Mouse (Mus musculus) CH12.LX (cell line): ENCODE measurements around the gene Mmp14. TPM values are rescaled to one million over a fixed set of nuclear protein-coding genes. Genes with fewer than 3 reads are reported as not detected.

Experiments
- DNase-seq: peaks from one replicate; pipeline ENCODE4 v3.0.0-alpha.2; 2013; ENCODE audit errors: extremely low read depth
- H3K27ac ChIP-seq: 2 replicates; pipeline ENCODE4 v1.5.1; 2012; ENCODE audit warnings: low read depth, mild to moderate bottlenecking, control low read depth, moderate library complexity; ENCODE audit not compliant: insufficient read depth
- H3K27me3 ChIP-seq: replicated peaks from 2 replicates; pipeline ENCODE3; 2012; ENCODE audit warnings: inconsistent platforms
- H3K36me3 ChIP-seq, 2 experiments: replicated peaks in 1 of 2; 2 replicates each; pipeline versions ENCODE3 to v1.6.1; 2012; ENCODE audit warnings: inconsistent platforms in 1 of 2, low read length in 1 of 2, mild to moderate bottlenecking in 1 of 2, mixed read lengths in 1 of 2, moderate library complexity in 1 of 2; ENCODE audit not compliant: control insufficient read depth in 1 of 2, insufficient read depth in 1 of 2
- H3K4me1 ChIP-seq, 2 experiments: 2 replicates each; pipeline ENCODE4 v1.6.1; 2012; ENCODE audit warnings: inconsistent platforms in 1 of 2, moderate library complexity in 1 of 2; ENCODE audit not compliant: insufficient read depth in 2 of 2, control insufficient read depth in 1 of 2
- H3K4me2 ChIP-seq: 2 replicates; pipeline ENCODE4 v1.6.1; 2012; ENCODE audit warnings: low read depth, mild to moderate bottlenecking, control low read depth; ENCODE audit not compliant: poor library complexity, insufficient read depth, severe bottlenecking
- H3K4me3 ChIP-seq, 3 experiments: fragments of 150-350 bp in 1 of 3; sonication (generic) in 1 of 3; replicated peaks in 1 of 3; 2 replicates each; pipeline versions ENCODE3 to v1.5.1; 2011 to 2012; ENCODE audit warnings: low read depth in 2 of 3, low read length in 2 of 3, mild to moderate bottlenecking in 2 of 3, moderate library complexity in 2 of 3, control low read depth in 1 of 3, improper control_type of control experiment in 1 of 3, inconsistent platforms in 1 of 3, mixed read lengths in 1 of 3; ENCODE audit not compliant: poor library complexity in 1 of 3
- H3K79me2 ChIP-seq: replicated peaks from 2 replicates; pipeline ENCODE4 v1.6.1; 2012; ENCODE audit warnings: mild to moderate bottlenecking, moderate library complexity; ENCODE audit not compliant: control insufficient read depth, poor library complexity, insufficient read depth, severe bottlenecking; ENCODE audit errors: extremely low read depth
- H3K9ac ChIP-seq: 2 replicates; pipeline ENCODE4 v1.6.1; 2012; ENCODE audit warnings: low read depth, mild to moderate bottlenecking, control low read depth, moderate library complexity; ENCODE audit not compliant: insufficient read depth
- H3K9me3 ChIP-seq: replicated peaks from 2 replicates; pipeline ENCODE3; 2012; ENCODE audit warnings: low read length, inconsistent platforms, mixed read lengths
- CHD1 ChIP-seq: IDR thresholded peaks from 2 replicates; pipeline ENCODE4 v1.6.1; 2012; ENCODE audit warnings: low read depth, low read length, improper control_type of control experiment, inconsistent platforms
- CHD2 ChIP-seq: IDR thresholded peaks from 2 replicates; pipeline ENCODE4 v1.6.1; 2011; ENCODE audit warnings: low read length, improper control_type of control experiment
- CTCF ChIP-seq, 2 experiments: IDR thresholded peaks in 1 of 2; conservative IDR thresholded peaks in 1 of 2; 2 replicates each; pipeline ENCODE4 v1.5.1; 2011 to 2012; ENCODE audit warnings: low read depth in 2 of 2, low read length in 2 of 2, improper control_type of control experiment in 1 of 2, inconsistent platforms in 1 of 2, mild to moderate bottlenecking in 1 of 2, moderate library complexity in 1 of 2
- ELF1 ChIP-seq: IDR thresholded peaks from 2 replicates; pipeline ENCODE4 v1.6.1; 2014; ENCODE audit warnings: low read depth, mild to moderate bottlenecking, inconsistent platforms, low read length, improper control_type of control experiment
- ETS1 ChIP-seq: conservative IDR thresholded peaks from 2 replicates; pipeline ENCODE4 v1.6.1; 2012; ENCODE audit warnings: low read depth, mild to moderate bottlenecking, inconsistent platforms, low read length, improper control_type of control experiment, moderate library complexity
- HCFC1 ChIP-seq: IDR thresholded peaks from 2 replicates; pipeline ENCODE4 v1.6.1; 2012; ENCODE audit warnings: low read depth, mild to moderate bottlenecking, inconsistent platforms, low read length, improper control_type of control experiment
- IRF4 ChIP-seq: IDR thresholded peaks from 2 replicates; pipeline ENCODE4 v1.6.1; 2014; ENCODE audit warnings: low read depth, mild to moderate bottlenecking, inconsistent platforms, low read length, improper control_type of control experiment
- JUN ChIP-seq: IDR thresholded peaks from 2 replicates; pipeline ENCODE4 v1.6.1; 2011; ENCODE audit warnings: low read depth, mild to moderate bottlenecking, low read length, improper control_type of control experiment, moderate library complexity; ENCODE audit not compliant: insufficient read depth
- JUND ChIP-seq: conservative IDR thresholded peaks from 2 replicates; pipeline ENCODE4 v1.6.1; 2011; ENCODE audit warnings: low read depth, low read length, improper control_type of control experiment
- MEF2A ChIP-seq: IDR thresholded peaks from 2 replicates; pipeline ENCODE4 v1.6.1; 2014; ENCODE audit warnings: low read depth, mild to moderate bottlenecking, inconsistent platforms, low read length, improper control_type of control experiment, borderline replicate concordance
- MYC ChIP-seq: IDR thresholded peaks from 2 replicates; pipeline ENCODE4 v1.6.1; 2011; ENCODE audit warnings: low read depth, mild to moderate bottlenecking, improper control_type of control experiment, low read length
- PAX5 ChIP-seq: IDR thresholded peaks from 2 replicates; pipeline ENCODE4 v1.6.1; 2012; ENCODE audit warnings: low read length, inconsistent platforms, mixed read lengths
- POLR2AphosphoS2 ChIP-seq: IDR thresholded peaks from 2 replicates; pipeline ENCODE4 v1.6.1; 2011; ENCODE audit warnings: low read depth, low read length, improper control_type of control experiment
- RAD21 ChIP-seq: IDR thresholded peaks from 2 replicates; pipeline ENCODE4 v1.6.1; 2011; ENCODE audit warnings: low read depth, mild to moderate bottlenecking, low read length, improper control_type of control experiment, moderate library complexity
- UBTF ChIP-seq: IDR thresholded peaks from 2 replicates; pipeline ENCODE4 v1.6.1; 2012; ENCODE audit warnings: low read depth, mild to moderate bottlenecking, inconsistent platforms, low read length, improper control_type of control experiment, moderate library complexity
- ZNF384 ChIP-seq: IDR thresholded peaks from 2 replicates; pipeline ENCODE4 v1.6.1; 2012; ENCODE audit warnings: low read depth, low read length, improper control_type of control experiment, inconsistent platforms
- dilution Hi-C: fragments of 300-500 bp; cut with MboI; formaldehyde crosslinking; loops from 2 replicates; pipeline ENCODE4 v1.14.3; 2020; ENCODE audit warnings: low sequenced_read_pairs; ENCODE audit not compliant: extremely low pct_unique_long_range_greater_than_20kb, extremely low pct_ligation_motif_present
- in situ Hi-C: fragments of 300-500 bp; cut with MboI; formaldehyde crosslinking; loops from 3 replicates; pipeline ENCODE4 v1.14.3; 2019; ENCODE audit warnings: low sequenced_read_pairs, low pct_ligation_motif_present, low pct_unique_long_range_greater_than_20kb, mixed read lengths
- polyA plus RNA-seq: library from polyadenylated mRNA; unstranded; fragments of >175 nt; gene quantifications from 2 replicates; pipeline ENCODE4 v1.2.1, GENCODE M21; 2012; ENCODE audit warnings: low read depth; ENCODE audit not compliant: insufficient read length
- total RNA-seq, 2 experiments: library from RNA; depleted of rRNA; stranded (reverse); fragments of 300-350 nt in 1 of 2; fragments of >200 nt in 1 of 2; gene quantifications; 2 replicates each; pipeline ENCODE4 v1.2.3; 2012 to 2014

The Mmp14 gene
- total and polyA plus RNA-seq, 3 experiments: 0.08 TPM; not detected in 1

DNA sequence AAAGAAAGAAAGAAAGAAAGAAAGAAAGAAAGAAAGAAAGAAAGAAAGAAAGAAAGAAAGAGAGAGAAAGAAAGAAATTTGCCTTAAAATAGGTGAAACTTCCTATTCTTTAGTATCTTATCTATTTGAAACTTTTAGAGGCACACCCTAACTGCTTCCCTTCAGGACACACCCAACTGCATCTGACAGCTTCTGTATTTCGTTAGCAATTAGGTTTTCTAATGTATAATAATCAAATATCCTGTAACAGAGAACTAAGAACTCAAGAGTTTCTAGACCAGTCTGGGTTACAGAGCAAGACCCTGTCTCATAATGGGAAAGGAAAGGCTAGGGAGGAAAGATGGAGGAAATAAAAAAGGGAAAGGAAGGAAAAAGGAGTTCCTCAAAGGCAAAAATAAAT, 6.8 kb upstream of the Mmp14 start:
- Histone ChIP-seq H3K36me3 (peaks cover 8 to 14% of the 10 kb centered on the region in 2 experiments), H3K27me3 (no peaks in the 10 kb centered on the region), H3K4me2 (no peak overlapping the region), H3K4me3 (no peak overlapping the region), H3K4me1 (peaks cover 0 to 25% of the 10 kb centered on the region in 2 experiments; a peak in 2 of 4 replicates), H3K9me3 (no peaks in the 10 kb centered on the region), H3K27ac (no peak overlapping the region), H3K9ac (no peak overlapping the region), H3K79me2 (no peaks in the 10 kb centered on the region)
- in situ Hi-C loops: loop anchor here (25.0 kb wide), 1 partner anchor 362 kb away; no protein-coding TSS in a partner anchor
- no peak for DNase-seq
- no peak for TF ChIP-seq JUN
- no peak for TF ChIP-seq MYC
- TF ChIP-seq CHD2: no peak
- TF ChIP-seq RAD21: no peak
- dilution Hi-C loops: no loop called here

DNA sequence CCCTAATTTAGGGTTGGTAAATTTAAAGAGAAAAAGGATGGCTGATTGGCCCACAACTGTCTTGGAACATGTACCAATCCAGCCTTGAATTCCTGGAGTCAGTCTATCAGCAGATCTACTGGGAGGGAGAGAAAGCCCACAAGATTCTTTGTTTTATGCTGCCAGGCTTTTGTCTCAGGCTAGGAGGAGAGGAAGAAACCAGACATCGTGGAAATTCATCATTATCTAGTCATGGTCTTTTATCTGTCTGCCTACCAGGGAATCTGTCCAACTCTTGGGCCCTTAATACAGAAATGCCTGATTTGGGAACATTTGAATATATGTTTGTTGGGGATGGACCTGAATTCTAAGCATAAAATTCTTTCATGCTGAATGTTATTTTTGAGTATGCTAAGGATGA, 5.9 kb upstream of the Mmp14 start:
- Histone ChIP-seq H3K4me2 (peak overlapping the region; percentile 79), H3K79me2 (no peaks in the 10 kb centered on the region), H3K4me1 (peaks cover 0 to 25% of the 10 kb centered on the region in 2 experiments; a peak in 2 of 4 replicates), H3K4me3 (peak overlapping the region; percentile 78 to 86 (median 78)), H3K9me3 (no peaks in the 10 kb centered on the region), H3K27ac (no peak overlapping the region), H3K27me3 (no peaks in the 10 kb centered on the region), H3K9ac (peak overlapping the region; percentile 98), H3K36me3 (peaks cover 13 to 23% of the 10 kb centered on the region in 2 experiments)
- dilution Hi-C loops (no loop called here), in situ Hi-C loops (no loop called here)
- TF ChIP-seq UBTF (no peak), POLR2AphosphoS2 (no peak), IRF4 (no peak), RAD21 (no peak), ELF1 (no peak), HCFC1 (no peak), MEF2A (no peak), JUN (no peak), ETS1 (no peak)
- no peak for DNase-seq

- H3K27ac ChIP-seq: peak overlapping the region; percentile 23
- no peaks in the 10 kb centered on the region for H3K9me3 ChIP-seq
- DNase-seq: no peak
- H3K4me2 ChIP-seq: peak overlapping the region; percentile 79
- H3K36me3 ChIP-seq: peaks cover 13 to 29% of the 10 kb centered on the region in 2 experiments
- H3K27me3 ChIP-seq: no peaks in the 10 kb centered on the region
- dilution Hi-C loops: no loop called here
- no peaks in the 10 kb centered on the region for H3K79me2 ChIP-seq
- in situ Hi-C loops: no loop called here
- H3K9ac ChIP-seq: peak overlapping the region; percentile 98
- TF ChIP-seq ZNF384 (0 out of 2 replicates have a peak, but pooled peaks have one; percentile 20), PAX5 (no peak), CTCF (conservative IDR thresholded peaks at IDR 0.05 in 1 of 2, IDR thresholded peaks at IDR 0.05 in 1 of 2; ENCODE audit: low read depth in 2 of 2, low read length in 2 of 2) (0 out of 4 replicates have a peak, but pooled peaks of 1 of the 2 experiments have one; percentile 6), JUND (0 out of 2 replicates have a peak, but pooled peaks have one; percentile 5), ETS1 (no peak), CHD1 (peak; percentile 80; the same call in 1 of the 2 replicates)
- H3K4me3 ChIP-seq: peak overlapping the region; percentile 78 to 86 (median 78)
- peaks cover 0 to 25% of the 10 kb centered on the region in 2 experiments; a peak in 2 of 4 replicates for H3K4me1 ChIP-seq
Measured at GRCm38 (mm10) chr14:54426003-54426688, 5.3 kb upstream of the Mmp14 start.
